Mouse (Mus musculus): ENCODE results near the gene Cd247. TPM values are rescaled to one million over a fixed set of nuclear protein-coding genes. Genes with fewer than 3 reads are reported as not detected.

Gene Cd247
- total and polyA plus RNA-seq, 2 experiments from 2014 or later: 0.83 TPM; not detected in 1

GRCm38 (mm10) chr1:165829890-165830289, 41.4 kb downstream of the Cd247 start:
- H3K9ac ChIP-seq (replicated peaks; ENCODE audit: low read length, poor library complexity, severe bottlenecking): no peak overlapping the region
- H3K4me3 ChIP-seq (ENCODE audit: low read depth, low read length): no peak overlapping the region
- no peaks in the 10 kb centered on the region for H3K36me3 ChIP-seq (ENCODE audit: insufficient read depth, low read length)
- H3K4me1 ChIP-seq (ENCODE audit: insufficient read depth, low read length): no peaks in the 10 kb centered on the region
- no peak overlapping the region for H3K4me2 ChIP-seq (ENCODE audit: low read depth, low read length, poor library complexity, severe bottlenecking)
- 90% methylated on average over 5 of the region's 5 CpGs for WGBS
- H3K9me3 ChIP-seq (ENCODE audit: low read length): no peaks in the 10 kb centered on the region
- no peak overlapping the region for H3K27ac ChIP-seq (ENCODE audit: low read depth, low read length)
- TF ChIP-seq CTCF (IDR thresholded peaks at IDR 0.05): no peak
- DNase-seq (ENCODE audit: low spot score): no peak
- H3K27me3 ChIP-seq (ENCODE audit: insufficient read depth, low read length): no peaks in the 10 kb centered on the region
- ATAC-seq (ENCODE audit: low FRiP score): no peak

DNA sequence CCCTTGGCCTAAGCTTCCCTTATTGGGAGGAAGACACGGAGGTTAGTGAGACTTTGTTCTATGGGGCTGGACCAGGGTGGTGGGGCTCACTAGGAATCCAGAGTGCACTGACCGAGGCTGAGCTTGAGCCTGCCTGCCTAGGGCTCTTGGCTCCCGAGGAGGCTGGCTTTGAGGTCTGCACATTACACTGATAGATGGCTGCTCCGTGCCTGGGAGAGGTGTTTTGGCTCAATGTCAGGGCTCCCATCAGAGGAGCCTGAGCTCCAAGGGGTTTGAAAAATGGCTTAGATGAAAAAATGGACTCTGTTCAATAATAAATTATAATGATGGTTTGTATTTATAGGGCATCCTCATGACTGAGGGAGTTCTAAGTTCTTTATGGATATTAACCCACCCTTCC, 44.8 kb downstream of the Cd247 start:
- Histone ChIP-seq H3K36me3 (ENCODE audit: insufficient read depth, low read length) (no peaks in the 10 kb centered on the region), H3K9me3 (ENCODE audit: low read length) (no peaks in the 10 kb centered on the region), H3K4me1 (ENCODE audit: insufficient read depth, low read length) (no peaks in the 10 kb centered on the region), H3K9ac (replicated peaks; ENCODE audit: low read length, poor library complexity, severe bottlenecking) (no peak overlapping the region), H3K4me3 (ENCODE audit: low read depth, low read length) (no peak overlapping the region), H3K4me2 (ENCODE audit: low read depth, low read length, poor library complexity, severe bottlenecking) (no peak overlapping the region), H3K27me3 (ENCODE audit: insufficient read depth, low read length) (no peaks in the 10 kb centered on the region), H3K27ac (ENCODE audit: low read depth, low read length) (no peak overlapping the region)
- DNase-seq (ENCODE audit: low spot score) (no peak), ATAC-seq (ENCODE audit: low FRiP score) (no peak)
- 40% methylated on average over 4 of the region's 4 CpGs for WGBS
- no peak for TF ChIP-seq CTCF (IDR thresholded peaks at IDR 0.05)

DNA sequence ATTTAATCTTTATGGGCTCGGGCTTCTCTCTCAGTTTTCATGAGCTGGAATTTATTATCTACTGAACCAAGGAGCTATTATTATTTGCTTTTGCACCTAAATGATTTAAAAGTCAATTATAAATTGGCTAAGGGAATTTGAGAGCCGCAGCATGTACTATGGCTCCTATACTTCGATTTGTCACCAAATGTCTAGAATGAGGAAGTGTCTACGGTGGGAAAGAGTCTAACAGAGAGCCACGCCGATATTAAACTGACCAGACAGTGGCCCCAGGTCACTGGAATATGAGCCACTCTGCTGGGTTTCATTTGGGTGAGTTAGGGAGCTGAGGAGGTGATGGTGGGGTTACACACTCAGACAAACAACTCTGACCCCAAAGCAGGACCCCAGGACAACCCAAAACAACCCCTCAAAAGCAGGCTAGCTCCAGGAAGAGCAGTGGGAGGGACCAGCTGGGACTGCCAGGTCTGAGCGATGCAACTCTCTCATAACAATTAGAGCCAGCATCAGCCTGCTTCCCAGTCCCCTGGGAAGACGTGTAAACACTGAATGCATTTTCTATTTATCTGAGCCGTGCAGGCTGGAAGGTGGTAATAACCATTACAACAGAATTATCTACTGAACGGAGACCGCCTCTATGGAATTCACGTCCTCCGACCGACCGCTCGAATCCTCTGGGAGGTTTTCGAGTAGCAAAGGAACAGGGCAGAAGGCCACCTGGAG, 45.6 kb downstream of the Cd247 start:
- ATAC-seq (ENCODE audit: low FRiP score) (0 out of 2 replicates have a peak, but pooled peaks have one; percentile 31), DNase-seq (ENCODE audit: low spot score) (peak; percentile 64)
- Histone ChIP-seq H3K27ac (ENCODE audit: low read depth, low read length) (0 out of 2 replicates have a peak overlapping the region, but pooled peaks have one; percentile 28), H3K9me3 (ENCODE audit: low read length) (no peaks in the 10 kb centered on the region), H3K4me3 (ENCODE audit: low read depth, low read length) (peak overlapping the region; percentile 25), H3K36me3 (ENCODE audit: insufficient read depth, low read length) (no peaks in the 10 kb centered on the region), H3K9ac (replicated peaks; ENCODE audit: low read length, poor library complexity, severe bottlenecking) (no peak overlapping the region), H3K27me3 (ENCODE audit: insufficient read depth, low read length) (no peaks in the 10 kb centered on the region), H3K4me1 (ENCODE audit: insufficient read depth, low read length) (no peaks in the 10 kb centered on the region), H3K4me2 (ENCODE audit: low read depth, low read length, poor library complexity, severe bottlenecking) (peak overlapping the region; percentile 50)
- TF ChIP-seq CTCF (IDR thresholded peaks at IDR 0.05): no peak
- 16% methylated on average over 17 of the region's 17 CpGs for WGBS

- Histone ChIP-seq H3K27ac (ENCODE audit: low read depth, low read length) (no peak overlapping the region), H3K4me2 (ENCODE audit: low read depth, low read length, poor library complexity, severe bottlenecking) (peak overlapping the region; percentile 50), H3K9ac (replicated peaks; ENCODE audit: low read length, poor library complexity, severe bottlenecking) (no peak overlapping the region), H3K4me1 (ENCODE audit: insufficient read depth, low read length) (no peaks in the 10 kb centered on the region), H3K4me3 (ENCODE audit: low read depth, low read length) (peak overlapping the region; percentile 25), H3K36me3 (ENCODE audit: insufficient read depth, low read length) (no peaks in the 10 kb centered on the region), H3K9me3 (ENCODE audit: low read length) (no peaks in the 10 kb centered on the region), H3K27me3 (ENCODE audit: insufficient read depth, low read length) (no peaks in the 10 kb centered on the region)
- TF ChIP-seq CTCF (IDR thresholded peaks at IDR 0.05): no peak
- WGBS: 14% methylated on average over 12 of the region's 12 CpGs
- no peak for ATAC-seq (ENCODE audit: low FRiP score)
- DNase-seq (ENCODE audit: low spot score): no peak
Observed at GRCm38 (mm10) chr1:165834633-165834975, 46.1 kb downstream of the Cd247 start.

DNA sequence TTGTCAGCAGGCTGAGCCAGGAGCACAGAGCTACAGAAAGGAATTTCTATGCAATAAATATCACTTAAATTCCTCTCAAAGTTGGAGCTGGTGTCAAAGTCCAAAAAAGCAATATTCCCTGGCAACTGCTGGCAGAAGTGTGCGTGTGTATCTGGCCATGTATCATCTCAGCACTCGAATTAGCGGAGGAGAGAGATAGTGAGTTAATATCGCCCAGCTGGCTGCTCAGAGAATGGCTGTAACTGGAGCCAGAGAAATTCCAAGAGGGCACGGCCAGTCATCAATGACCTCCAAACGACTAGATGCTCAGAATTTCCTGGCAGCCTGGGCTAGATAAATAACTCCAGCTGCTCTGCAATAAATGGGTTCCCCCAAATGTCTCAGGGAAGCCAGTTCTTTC, 48.0 kb downstream of the Cd247 start:
- Histone ChIP-seq H3K27me3 (ENCODE audit: insufficient read depth, low read length) (no peaks in the 10 kb centered on the region), H3K4me3 (ENCODE audit: low read depth, low read length) (no peak overlapping the region), H3K4me1 (ENCODE audit: insufficient read depth, low read length) (no peaks in the 10 kb centered on the region), H3K4me2 (ENCODE audit: low read depth, low read length, poor library complexity, severe bottlenecking) (no peak overlapping the region), H3K9me3 (ENCODE audit: low read length) (no peaks in the 10 kb centered on the region), H3K36me3 (ENCODE audit: insufficient read depth, low read length) (no peaks in the 10 kb centered on the region), H3K9ac (replicated peaks; ENCODE audit: low read length, poor library complexity, severe bottlenecking) (no peak overlapping the region), H3K27ac (ENCODE audit: low read depth, low read length) (no peak overlapping the region)
- DNase-seq (ENCODE audit: low spot score) (no peak), ATAC-seq (ENCODE audit: low FRiP score) (no peak)
- no peak for TF ChIP-seq CTCF (IDR thresholded peaks at IDR 0.05)
- WGBS: 49% methylated on average over 6 of the region's 6 CpGs

GRCm38 (mm10) chr1:165837546-165837945, 49.1 kb downstream of the Cd247 start:
- ATAC-seq (ENCODE audit: low FRiP score) (no peak), DNase-seq (ENCODE audit: low spot score) (no peak)
- 22% methylated on average over 8 of the region's 8 CpGs for WGBS
- H3K4me2 ChIP-seq (ENCODE audit: low read depth, low read length, poor library complexity, severe bottlenecking): no peak overlapping the region
- H3K9me3 ChIP-seq (ENCODE audit: low read length): no peaks in the 10 kb centered on the region
- no peak for TF ChIP-seq CTCF (IDR thresholded peaks at IDR 0.05)
- no peak overlapping the region for H3K4me3 ChIP-seq (ENCODE audit: low read depth, low read length)
- peaks cover 2% of the 10 kb centered on the region; the same call in 1 of the 2 replicates for H3K27me3 ChIP-seq (ENCODE audit: insufficient read depth, low read length)
- H3K4me1 ChIP-seq (ENCODE audit: insufficient read depth, low read length): no peaks in the 10 kb centered on the region
- no peak overlapping the region for H3K9ac ChIP-seq (replicated peaks; ENCODE audit: low read length, poor library complexity, severe bottlenecking)
- H3K27ac ChIP-seq (ENCODE audit: low read depth, low read length): no peak overlapping the region
- H3K36me3 ChIP-seq (ENCODE audit: insufficient read depth, low read length): no peaks in the 10 kb centered on the region

Measured in midbrain, postnatal 0 days (tissue).